Mouse (Mus musculus) cerebellum, adult 2 months (tissue): ENCODE results near the gene Utp6.

Source experiments
- CTCF ChIP-seq: fragments of 200-500 bp; IDR thresholded peaks from 2 replicates; pipeline ENCODE4 v1.5.1; 2011; ENCODE audit warnings: low read depth, mild to moderate bottlenecking, control low read depth, low read length, moderate library complexity, borderline replicate concordance; ENCODE audit not compliant: insufficient read depth
- POLR2A ChIP-seq: fragments of 200-500 bp; IDR thresholded peaks from 2 replicates; pipeline ENCODE4 v1.6.1; 2011; ENCODE audit warnings: low read length, control low read depth, borderline replicate concordance; ENCODE audit not compliant: insufficient read depth

DNA sequence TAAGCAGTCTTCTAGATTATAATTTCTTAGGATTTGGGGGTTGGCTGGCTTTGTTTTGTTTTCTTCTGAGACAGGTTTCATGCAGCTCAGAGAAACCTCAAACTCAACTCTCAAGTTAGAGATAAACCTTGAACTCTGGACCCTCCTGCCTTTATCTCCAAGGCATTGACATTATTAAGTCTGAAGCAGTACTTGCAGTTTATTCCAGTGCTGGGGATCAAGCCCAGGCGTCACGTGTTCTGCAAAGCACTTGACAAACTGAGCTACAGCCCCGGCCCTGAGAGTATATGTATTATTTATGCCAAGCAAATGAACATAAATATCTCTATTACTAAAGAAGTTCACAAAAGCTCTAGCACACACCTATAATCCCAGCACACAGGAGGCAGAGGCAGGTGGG lies 14.9 kb downstream of the Utp6 start:
- no peak for TF ChIP-seq POLR2A
- no peak for TF ChIP-seq CTCF
